34 mouse cellular contexts compared by ENCODE assay signal in the genomic region with DNA sequence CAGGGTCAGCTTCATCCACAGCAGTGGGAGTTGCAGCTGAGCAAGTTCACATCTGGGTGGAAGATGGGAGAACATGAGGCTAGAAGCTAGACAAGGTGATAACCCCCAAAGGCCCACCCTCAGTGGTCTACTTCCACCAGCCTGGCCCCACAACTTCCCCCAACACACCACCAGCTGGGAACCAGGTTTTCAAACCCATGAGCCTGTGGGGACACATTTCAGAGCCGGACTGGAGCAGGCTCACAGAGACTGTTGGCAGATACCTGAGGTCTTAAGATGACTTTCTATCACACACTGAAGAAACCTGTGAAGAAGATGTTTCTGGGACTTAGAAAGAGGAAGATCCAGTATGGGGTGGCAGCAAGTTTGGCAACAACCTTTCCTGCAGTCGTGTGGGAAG.
"Had no signal": no experiment of that assay in that cellular context is flagged by ENCODE, and none has a peak within 500 bp of the region (broad histone marks: within the 10 kb centered on the region; RNA-seq: fewer than 3 reads in every experiment).

No protein-coding gene starts in this region.

- H3K9me3 ChIP-seq: heart, embryonic 12.5 days; heart, embryonic 13.5 days; heart, embryonic 15.5 days; hindbrain, embryonic 10.5 days; hindbrain, embryonic 12.5 days; hindbrain, embryonic 13.5 days; hindbrain, embryonic 15.5 days; intestine, embryonic 15.5 days; kidney, embryonic 15.5 days had no signal

- DNase-seq: heart, postnatal 10 days; heart, postnatal 14 days; heart, postnatal 36 days; heart, postnatal 4 days; kidney, adult 11 months; kidney, adult 18-20 months; kidney, adult 2 months; kidney, adult 8-10 months; kidney, adult 9 months; kidney, postnatal 10 days; kidney, postnatal 14 days; kidney, postnatal 36 days; kidney, postnatal 4 days; layer of hippocampus, adult 9-11 months; layer of hippocampus, postnatal 36 days had no signal

- H3K4me1 ChIP-seq: heart, embryonic 12.5 days; heart, embryonic 13.5 days; heart, embryonic 15.5 days; hindbrain, embryonic 15.5 days; intestine, embryonic 15.5 days; kidney, embryonic 15.5 days had no signal

- H3K9ac ChIP-seq: heart, embryonic 12.5 days; heart, embryonic 13.5 days; heart, embryonic 15.5 days; hindbrain, embryonic 12.5 days; hindbrain, embryonic 13.5 days; hindbrain, embryonic 14.5 days; hindbrain, embryonic 15.5 days; intestine, embryonic 15.5 days; kidney, embryonic 15.5 days had no signal

- H3K27me3 ChIP-seq: heart, embryonic 15.5 days; hindbrain, embryonic 12.5 days; hindbrain, embryonic 13.5 days; hindbrain, embryonic 15.5 days; intestine, embryonic 15.5 days; kidney, embryonic 15.5 days had no signal

- ATAC-seq: hindbrain, embryonic 16.5 days; hindbrain, postnatal 0 days; inflammation-experienced regulatory T-cells, adult 6 months; intestine, embryonic 15.5 days; intestine, embryonic 16.5 days; intestine, postnatal 0 days had no signal

- H3K27ac ChIP-seq: heart, embryonic 13.5 days; heart, embryonic 15.5 days; hindbrain, embryonic 12.5 days; hindbrain, embryonic 13.5 days; hindbrain, embryonic 14.5 days; hindbrain, embryonic 15.5 days; hindbrain, postnatal 0 days; intestine, embryonic 15.5 days; kidney, embryonic 15.5 days; kidney, postnatal 0 days; layer of hippocampus, adult 2 months; left cerebral cortex, adult 2 months had no signal

- H3K4me2 ChIP-seq: heart, embryonic 11.5 days; heart, embryonic 12.5 days; heart, embryonic 13.5 days; heart, embryonic 15.5 days; hindbrain, embryonic 12.5 days; hindbrain, embryonic 13.5 days; hindbrain, embryonic 14.5 days; hindbrain, embryonic 15.5 days; intestine, embryonic 15.5 days; kidney, embryonic 15.5 days had no signal

- H3K4me3 ChIP-seq: heart, embryonic 12.5 days; heart, embryonic 13.5 days; heart, embryonic 15.5 days; hindbrain, embryonic 10.5 days; hindbrain, embryonic 12.5 days; hindbrain, embryonic 13.5 days; hindbrain, embryonic 15.5 days; intestine, embryonic 15.5 days; kidney, embryonic 15.5 days; layer of hippocampus, adult 2 months; left cerebral cortex, adult 2 months had no signal

- H3K36me3 ChIP-seq: heart, embryonic 12.5 days; heart, embryonic 13.5 days; heart, embryonic 15.5 days; hindbrain, embryonic 10.5 days; hindbrain, embryonic 12.5 days; hindbrain, embryonic 13.5 days; hindbrain, embryonic 15.5 days; intestine, embryonic 15.5 days; kidney, embryonic 15.5 days had no signal
